ENCODE assay signal across 1 mouse cellular context in genomic region chr7:135508602-135509001, GRCm38 (mm10).
TF ChIP-seq lines count a peak whose summit lies in the region.

No protein-coding gene starts in this region.

TF ChIP-seq in CH12.LX, 34 proteins besides CTCF, POLR2A, EP300 and RAD21 (continued from another document):
- TF ChIP-seq MXI1 (IDR thresholded peaks at IDR 0.05; ENCODE audit: low read depth, low read length) (no peak), MAX (IDR thresholded peaks at IDR 0.05; ENCODE audit: low read length) (no peak), NELFE (IDR thresholded peaks at IDR 0.05; ENCODE audit: low read depth, low read length) (no peak), ZKSCAN1 (IDR thresholded peaks at IDR 0.05; ENCODE audit: borderline replicate concordance, low read depth, low read length) (no peak), ZNF384 (IDR thresholded peaks at IDR 0.05; ENCODE audit: low read depth, low read length) (no peak)
